Mouse (Mus musculus) lung, adult 2 months (tissue): ENCODE results near the gene Tspan32. TPM values are rescaled to one million over a fixed set of nuclear protein-coding genes. Genes with fewer than 3 reads are reported as not detected.
A peak's percentile ranks its signal among the peaks of the same experiment; 100 is the strongest.

Experiments used
- DNase-seq: peaks from one replicate; pipeline ENCODE4 v3.0.0; 2022
- H3K4me1 ChIP-seq: fragments of 200-500 bp; 2 replicates; pipeline ENCODE4 v1.6.1; 2011; ENCODE audit warnings: low read length; ENCODE audit not compliant: control insufficient read depth, insufficient read depth
- H3K4me3 ChIP-seq: fragments of 200-500 bp; replicated peaks from 2 replicates; pipeline ENCODE3; 2011; ENCODE audit warnings: low read depth, mild to moderate bottlenecking, control low read depth, low read length; ENCODE audit errors: extremely low read depth
- CTCF ChIP-seq: fragments of 200-500 bp; IDR thresholded peaks from 2 replicates; pipeline ENCODE4 v1.5.1; 2011; ENCODE audit warnings: mild to moderate bottlenecking, low read length, control low read depth; ENCODE audit not compliant: insufficient read depth
- POLR2A ChIP-seq: fragments of 200-500 bp; IDR thresholded peaks from 2 replicates; pipeline ENCODE4 v1.6.1; 2011; ENCODE audit warnings: low read depth, mild to moderate bottlenecking, control low read depth, low read length, borderline replicate concordance; ENCODE audit errors: extremely low read depth
- WGBS: fragments of 180-500 bp; shearing (Covaris S2); methylation state at CpG from one replicate; pipeline ENCODE4 v1.1.7; 2018; 5-methylcytosine and 5-hydroxymethylcytosine counted together
- polyA plus RNA-seq: library from polyadenylated mRNA; depleted of rRNA; stranded (reverse); fragments of >200 nt; gene quantifications from 2 replicates; pipeline ENCODE4 v1.2.3, GENCODE M21; 2012

Gene Tspan32
- polyA plus RNA-seq, 1 experiment, result 11.5 TPM

DNA sequence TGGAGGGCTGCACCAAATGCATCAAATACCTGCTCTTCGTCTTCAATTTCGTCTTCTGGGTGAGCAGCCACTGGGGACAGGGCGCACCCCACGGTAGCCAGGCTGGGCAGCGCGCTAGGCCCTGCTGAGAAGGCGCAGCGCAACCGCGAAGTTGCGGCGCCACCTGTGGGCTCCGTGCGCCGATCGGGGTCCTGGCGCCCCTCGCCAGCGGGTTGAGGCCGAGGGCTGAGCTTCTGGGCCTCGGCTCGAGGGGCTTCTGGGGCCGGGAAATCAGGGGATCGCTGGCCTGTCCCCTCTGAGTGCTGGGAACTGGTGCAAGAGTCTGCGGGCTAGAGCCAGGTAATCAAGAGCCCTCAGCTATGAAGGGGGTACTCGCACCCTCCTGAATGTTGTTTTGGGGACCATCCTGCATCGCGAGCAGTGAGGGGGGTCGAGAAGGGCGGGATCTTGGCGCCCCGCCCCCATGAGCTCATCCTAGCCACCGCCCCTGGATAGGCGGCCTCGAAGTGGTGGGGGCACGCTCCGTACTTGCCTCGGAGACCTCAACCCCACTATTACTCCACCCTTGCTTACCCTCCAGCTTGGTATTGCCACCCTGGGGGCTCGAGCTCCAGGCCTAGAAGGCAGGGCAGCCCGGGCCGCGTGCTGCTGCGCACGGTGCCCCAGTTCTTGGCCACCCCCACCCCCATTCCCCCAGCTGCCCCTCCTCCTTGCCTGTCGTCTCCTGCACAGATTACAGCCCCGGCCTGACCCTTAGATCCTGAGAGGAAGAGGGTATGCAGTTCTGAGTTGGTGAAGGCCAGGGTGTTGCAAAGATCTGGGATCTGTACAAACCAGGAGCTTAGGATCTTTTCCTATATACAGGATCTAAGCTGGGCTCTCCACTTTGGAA is 48.4 kb downstream of the Tspan32 start:
- peak; percentile 51 for DNase-seq
- H3K4me3 ChIP-seq, result peak overlapping the region; percentile 91
- under 1% methylated on average over 46 of the region's 46 CpGs for WGBS
- H3K4me1 ChIP-seq, result peaks cover 26% of the 10 kb centered on the region
- TF ChIP-seq CTCF, result no peak
- TF ChIP-seq POLR2A, result 0 out of 2 replicates have a peak, but pooled peaks have one; percentile 39

DNA sequence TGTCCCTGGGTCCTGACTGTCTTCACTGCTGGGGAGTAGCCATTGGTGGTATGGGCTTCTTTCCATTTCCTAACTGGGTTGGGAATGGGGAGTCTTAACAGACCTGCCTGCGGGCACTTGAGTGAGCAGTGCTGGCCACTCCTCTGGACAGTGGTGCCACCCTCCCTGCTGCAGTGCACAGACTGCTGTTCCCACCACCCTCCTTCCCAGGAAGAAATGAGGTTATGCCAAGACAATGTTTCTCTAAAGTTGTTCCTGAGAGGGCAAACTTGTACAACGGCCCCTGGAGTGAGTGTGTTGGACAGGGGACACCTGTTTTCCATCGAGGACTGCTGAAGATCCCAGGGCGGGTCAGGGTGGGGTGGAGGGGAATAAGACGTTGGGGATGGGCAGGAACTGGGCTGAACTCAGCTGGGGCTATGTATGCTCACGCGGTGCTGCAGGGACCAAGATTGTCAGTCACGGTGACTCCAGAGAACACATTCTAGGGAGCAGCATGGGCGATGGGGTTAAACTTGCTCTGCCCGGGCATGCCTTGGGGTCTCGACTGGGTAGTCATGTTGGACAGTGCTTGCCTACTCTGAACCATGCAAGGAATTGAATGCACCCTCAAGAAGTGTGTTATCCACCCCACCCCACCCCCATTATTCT is 49.2 kb downstream of the Tspan32 start:
- 14% methylated on average over 11 of the region's 11 CpGs for WGBS
- peak; percentile 27 for DNase-seq
- TF ChIP-seq POLR2A, result no peak
- TF ChIP-seq CTCF, result no peak
- H3K4me1 ChIP-seq, result peaks cover 34% of the 10 kb centered on the region
- peak overlapping the region; percentile 91 for H3K4me3 ChIP-seq

- WGBS, result 21% methylated on average over 3 of the region's 3 CpGs
- H3K4me3 ChIP-seq, result no peak overlapping the region
- TF ChIP-seq POLR2A (no peak), CTCF (no peak)
These were observed 49.7 kb downstream of the Tspan32 start for GRCm38 (mm10) chr7:143054612-143054965.

GRCm38 (mm10) chr7:143055001-143055400 is 50.2 kb downstream of the Tspan32 start:
- TF ChIP-seq CTCF (no peak), POLR2A (no peak)
- Histone ChIP-seq H3K4me3 (no peak overlapping the region), H3K4me1 (peaks cover 38% of the 10 kb centered on the region)
- WGBS, result 57% methylated on average over 3 of the region's 3 CpGs
- no peak for DNase-seq

More at GRCm38 (mm10) chr7:143054612-143054965, 49.7 kb downstream of the Tspan32 start:
- H3K4me1 ChIP-seq, result peaks cover 38% of the 10 kb centered on the region
- no peak for DNase-seq

- Histone ChIP-seq H3K4me3 (no peak overlapping the region), H3K4me1 (peaks cover 38% of the 10 kb centered on the region)
- no peak for TF ChIP-seq CTCF
- TF ChIP-seq POLR2A, result no peak
- no peak for DNase-seq
- WGBS, result 51% methylated on average over 11 of the region's 11 CpGs
These were observed 50.8 kb downstream of the Tspan32 start for GRCm38 (mm10) chr7:143055499-143056186.

- Histone ChIP-seq H3K4me1 (peaks cover 38% of the 10 kb centered on the region), H3K4me3 (no peak overlapping the region)
- no peak for TF ChIP-seq CTCF
- TF ChIP-seq POLR2A, result no peak
- 65% methylated on average over 5 of the region's 5 CpGs for WGBS
- DNase-seq, result no peak
These were observed 52.2 kb downstream of the Tspan32 start for GRCm38 (mm10) chr7:143057023-143057422.

- H3K4me1 ChIP-seq, result peaks cover 38% of the 10 kb centered on the region
- WGBS, result 49% methylated on average over 9 of the region's 9 CpGs
- DNase-seq, result no peak
- H3K4me3 ChIP-seq, result no peak overlapping the region
- TF ChIP-seq POLR2A (no peak), CTCF (no peak)
These were observed 52.9 kb downstream of the Tspan32 start for GRCm38 (mm10) chr7:143057667-143058220.

- TF ChIP-seq CTCF, result no peak
- TF ChIP-seq POLR2A, result no peak
- WGBS, result 30% methylated on average over 5 of the region's 5 CpGs
- Histone ChIP-seq H3K4me3 (no peak overlapping the region), H3K4me1 (peaks cover 38% of the 10 kb centered on the region)
- no peak for DNase-seq
These were observed 53.4 kb downstream of the Tspan32 start for GRCm38 (mm10) chr7:143058221-143058697.

GRCm38 (mm10) chr7:143059202-143059870 is 54.5 kb downstream of the Tspan32 start:
- 20% methylated on average over 5 of the region's 5 CpGs for WGBS
- Histone ChIP-seq H3K4me3 (no peak overlapping the region), H3K4me1 (peaks cover 33% of the 10 kb centered on the region)
- DNase-seq, result no peak
- no peak for TF ChIP-seq CTCF
- TF ChIP-seq POLR2A, result no peak
